Mouse (Mus musculus) stomach, embryonic 16.5 days (tissue): ENCODE results near the gene Cavin2. TPM values are rescaled to one million over a fixed set of nuclear protein-coding genes. Genes with fewer than 3 reads are reported as not detected.

Experiments
- ATAC-seq: fragments of 200-750 bp; cut with Nextera tagmentation; 2 replicates; pipeline ENCODE4 v1.8.0; 2017; ENCODE audit warnings: moderate number of reproducible peaks, moderate TSS enrichment; ENCODE audit not compliant: insufficient read depth, low FRiP score
- H3K27ac ChIP-seq: fragments of 300-500 bp; sonication (generic); 2 replicates; pipeline ENCODE4 v1.5.1; 2014; ENCODE audit warnings: low read length
- H3K27me3 ChIP-seq: fragments of 300-500 bp; sonication (generic); 2 replicates; pipeline ENCODE4 v1.6.1; 2014; ENCODE audit warnings: low read length, control low read depth, mixed read lengths; ENCODE audit not compliant: control insufficient read depth, insufficient read depth
- H3K36me3 ChIP-seq: fragments of 300-500 bp; sonication (generic); 2 replicates; pipeline ENCODE4 v1.6.1; 2014; ENCODE audit warnings: low read length; ENCODE audit not compliant: control insufficient read depth, insufficient read depth
- H3K4me1 ChIP-seq: fragments of 300-500 bp; sonication (generic); 2 replicates; pipeline ENCODE4 v1.6.1; 2014; ENCODE audit warnings: low read length, control low read depth, mixed read lengths; ENCODE audit not compliant: control insufficient read depth, insufficient read depth
- H3K4me2 ChIP-seq: fragments of 300-500 bp; sonication (generic); 2 replicates; pipeline ENCODE4 v1.6.1; 2014; ENCODE audit warnings: low read depth, low read length, mixed read lengths
- H3K4me3 ChIP-seq: fragments of 300-500 bp; sonication (generic); replicated peaks from 2 replicates; pipeline ENCODE4 v1.5.1; 2014; ENCODE audit warnings: mild to moderate bottlenecking, low read length
- H3K9ac ChIP-seq: fragments of 300-500 bp; sonication (generic); 2 replicates; pipeline ENCODE4 v1.6.1; 2014; ENCODE audit warnings: low read length
- H3K9me3 ChIP-seq: fragments of 300-500 bp; sonication (generic); replicated peaks from 2 replicates; pipeline ENCODE4 v1.6.1; 2016; ENCODE audit warnings: low read length, control low read depth; ENCODE audit not compliant: control insufficient read depth
- WGBS: fragments of 180-500 bp; shearing (Covaris S2); extraction: QIAGEN DNeasy Blood & Tissue Kit; methylation state at CpG from one replicate; pipeline ENCODE4 v1.1.7; 2014; 5-methylcytosine and 5-hydroxymethylcytosine counted together
- polyA plus RNA-seq: library from polyadenylated mRNA; unstranded; fragments of >200 nt; fragmentation: Nextera tagmentation; extraction: Ambion mirVana; gene quantifications from 2 replicates; pipeline ENCODE4 v1.2.1, GENCODE M21; 2015

Cavin2 gene
- polyA plus RNA-seq, 1 experiment from 2014 or later, result 97.7 TPM

DNA sequence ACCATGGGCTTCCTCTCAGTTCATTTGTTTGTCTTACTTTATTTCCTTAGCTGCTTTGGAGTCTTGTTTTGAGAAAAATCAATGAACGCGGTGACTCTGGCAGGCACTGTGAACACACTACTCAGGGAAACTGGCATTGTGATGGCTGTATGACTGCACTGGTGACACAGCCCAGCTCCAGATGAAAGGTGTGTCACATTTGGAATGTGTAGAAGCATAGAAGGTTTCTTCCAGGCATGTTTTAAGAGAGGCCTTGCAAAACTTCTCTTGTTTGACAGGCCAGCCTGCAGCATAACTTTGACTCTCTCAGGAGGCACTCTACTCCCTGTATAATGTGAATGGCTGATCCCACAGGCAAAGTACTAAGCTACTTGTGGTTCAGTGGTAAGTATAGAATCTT is 20.7 kb upstream of the Cavin2 start:
- Histone ChIP-seq H3K4me1 (peaks cover 24% of the 10 kb centered on the region; the same call in 1 of the 2 replicates), H3K27ac (no peak overlapping the region), H3K4me2 (no peak overlapping the region), H3K4me3 (no peak overlapping the region), H3K36me3 (no peaks in the 10 kb centered on the region), H3K9me3 (no peaks in the 10 kb centered on the region), H3K9ac (no peak overlapping the region), H3K27me3 (no peaks in the 10 kb centered on the region)
- 66% methylated on average over 2 of the region's 2 CpGs for WGBS
- no peak for ATAC-seq

GRCm38 (mm10) chr1:51270196-51270935 is 18.6 kb upstream of the Cavin2 start:
- Histone ChIP-seq H3K9ac (no peak overlapping the region), H3K4me3 (no peak overlapping the region), H3K27ac (no peak overlapping the region), H3K4me2 (no peak overlapping the region), H3K9me3 (no peaks in the 10 kb centered on the region), H3K27me3 (no peaks in the 10 kb centered on the region), H3K36me3 (no peaks in the 10 kb centered on the region), H3K4me1 (peaks cover 15% of the 10 kb centered on the region; the same call in 1 of the 2 replicates)
- no peak for ATAC-seq
- WGBS, result 59% methylated on average over 5 of the region's 5 CpGs

- Histone ChIP-seq H3K4me1 (0 out of 2 replicates have a peak, but pooled peaks cover 12% of the 10 kb centered on the region), H3K4me2 (no peak overlapping the region), H3K9me3 (no peaks in the 10 kb centered on the region), H3K27me3 (no peaks in the 10 kb centered on the region), H3K27ac (no peak overlapping the region), H3K36me3 (no peaks in the 10 kb centered on the region), H3K4me3 (no peak overlapping the region), H3K9ac (no peak overlapping the region)
- no peak for ATAC-seq
- 51% methylated on average over 4 of the region's 4 CpGs for WGBS
Measured at GRCm38 (mm10) chr1:51271845-51272244, 17.1 kb upstream of the Cavin2 start.

DNA sequence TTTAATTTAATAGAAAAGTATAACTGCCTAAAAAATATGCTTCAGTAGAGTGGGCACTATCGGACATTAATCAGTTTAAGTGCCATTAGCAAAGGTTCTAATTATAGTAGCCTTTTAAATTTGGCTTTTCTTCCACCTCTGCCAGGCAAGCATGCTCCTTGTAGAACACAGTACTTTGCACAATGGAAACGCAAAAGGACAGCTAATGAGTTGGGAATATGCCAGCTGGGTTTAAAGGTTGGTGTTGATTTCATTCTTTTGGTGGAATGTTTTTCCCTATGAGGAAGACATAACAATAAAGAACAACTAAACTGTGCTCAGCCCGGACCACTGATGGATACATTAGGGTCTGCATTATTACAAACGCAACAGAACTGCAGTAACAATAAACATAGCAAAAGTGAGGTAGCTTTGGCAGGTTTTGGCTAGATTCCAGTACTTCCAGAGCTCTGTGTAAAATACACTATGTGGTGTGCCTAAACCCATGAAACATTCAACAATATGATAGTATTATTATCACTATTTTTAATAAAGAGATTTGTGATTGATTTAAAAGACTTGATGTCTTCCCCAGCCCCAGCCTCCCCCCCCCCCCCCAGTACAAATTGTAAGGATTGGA is 16.2 kb upstream of the Cavin2 start:
- H3K27me3 ChIP-seq, result no peaks in the 10 kb centered on the region
- no peak overlapping the region for H3K9ac ChIP-seq
- H3K4me3 ChIP-seq, result no peak overlapping the region
- ATAC-seq, result no peak
- 0 out of 2 replicates have a peak, but pooled peaks cover 7% of the 10 kb centered on the region for H3K4me1 ChIP-seq
- WGBS, result 51% methylated on average over 4 of the region's 4 CpGs
- H3K27ac ChIP-seq, result no peak overlapping the region
- no peaks in the 10 kb centered on the region for H3K36me3 ChIP-seq
- no peak overlapping the region for H3K4me2 ChIP-seq
- no peaks in the 10 kb centered on the region for H3K9me3 ChIP-seq

DNA sequence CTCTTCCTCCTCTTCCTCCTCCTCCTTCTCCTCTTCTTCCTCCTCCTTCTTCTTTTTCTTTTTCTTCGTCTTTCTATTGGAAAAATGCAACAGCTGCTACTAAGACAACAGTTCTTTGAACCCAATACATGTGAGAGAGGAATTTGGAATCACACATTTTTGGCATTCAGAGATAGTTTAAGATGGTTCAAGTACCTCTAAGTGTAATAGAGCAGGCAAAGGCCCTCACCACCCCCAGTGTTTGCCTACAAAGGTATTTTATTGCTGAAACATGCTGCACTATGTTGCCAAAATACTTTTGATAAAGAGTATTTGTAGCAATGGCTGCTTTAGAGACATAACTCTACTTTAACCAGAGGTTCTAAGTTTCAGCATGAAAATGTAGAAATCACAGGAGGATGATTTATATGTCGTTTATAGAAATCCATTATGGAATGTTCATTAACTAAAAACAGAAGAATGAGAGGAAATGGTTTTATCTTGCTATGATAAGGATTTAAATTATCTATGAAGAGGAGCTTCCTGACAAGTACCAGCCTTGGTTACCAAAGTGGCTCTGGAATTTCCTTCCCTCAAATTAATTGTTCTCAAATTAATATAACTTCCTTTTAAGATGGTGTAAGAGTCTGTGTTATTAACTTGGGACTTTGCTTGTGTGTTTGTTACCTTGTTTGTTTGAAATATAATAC is 10.9 kb upstream of the Cavin2 start:
- Histone ChIP-seq H3K4me1 (no peaks in the 10 kb centered on the region), H3K9ac (no peak overlapping the region), H3K27ac (no peak overlapping the region), H3K4me2 (no peak overlapping the region), H3K27me3 (no peaks in the 10 kb centered on the region), H3K9me3 (no peaks in the 10 kb centered on the region), H3K36me3 (no peaks in the 10 kb centered on the region), H3K4me3 (no peak overlapping the region)
- WGBS, result 69% methylated on average over 2 of the region's 2 CpGs
- ATAC-seq, result no peak

DNA sequence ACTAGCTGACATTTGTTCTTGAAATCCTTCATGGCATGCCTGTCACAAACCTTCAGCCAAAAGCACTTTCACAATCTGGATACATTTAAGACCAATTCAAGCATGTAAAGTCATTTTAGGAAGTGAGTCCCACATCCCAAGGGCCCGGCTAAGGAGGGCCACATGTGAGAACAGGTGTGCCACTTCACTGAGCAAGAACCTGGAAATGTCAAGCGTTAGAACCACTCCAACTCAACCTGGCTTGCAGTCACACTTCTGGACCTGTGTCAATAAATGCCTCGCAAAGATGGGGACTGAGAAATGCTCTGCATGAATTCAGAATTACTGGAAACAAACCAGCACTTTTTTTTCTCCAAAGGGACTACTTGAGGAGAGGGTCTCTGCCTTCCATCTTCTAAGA is 725 bp upstream of the Cavin2 start:
- Histone ChIP-seq H3K4me3 (peak overlapping the region; percentile 57; the same call in 1 of the 2 replicates), H3K9ac (no peak overlapping the region; the same call in 1 of the 2 replicates), H3K36me3 (no peaks in the 10 kb centered on the region), H3K27me3 (no peaks in the 10 kb centered on the region), H3K4me1 (peaks cover 15% of the 10 kb centered on the region), H3K4me2 (peak overlapping the region; percentile 60), H3K9me3 (no peaks in the 10 kb centered on the region), H3K27ac (peak overlapping the region; percentile 97)
- no peak for ATAC-seq
- WGBS, result 46% methylated on average over 3 of the region's 3 CpGs

DNA sequence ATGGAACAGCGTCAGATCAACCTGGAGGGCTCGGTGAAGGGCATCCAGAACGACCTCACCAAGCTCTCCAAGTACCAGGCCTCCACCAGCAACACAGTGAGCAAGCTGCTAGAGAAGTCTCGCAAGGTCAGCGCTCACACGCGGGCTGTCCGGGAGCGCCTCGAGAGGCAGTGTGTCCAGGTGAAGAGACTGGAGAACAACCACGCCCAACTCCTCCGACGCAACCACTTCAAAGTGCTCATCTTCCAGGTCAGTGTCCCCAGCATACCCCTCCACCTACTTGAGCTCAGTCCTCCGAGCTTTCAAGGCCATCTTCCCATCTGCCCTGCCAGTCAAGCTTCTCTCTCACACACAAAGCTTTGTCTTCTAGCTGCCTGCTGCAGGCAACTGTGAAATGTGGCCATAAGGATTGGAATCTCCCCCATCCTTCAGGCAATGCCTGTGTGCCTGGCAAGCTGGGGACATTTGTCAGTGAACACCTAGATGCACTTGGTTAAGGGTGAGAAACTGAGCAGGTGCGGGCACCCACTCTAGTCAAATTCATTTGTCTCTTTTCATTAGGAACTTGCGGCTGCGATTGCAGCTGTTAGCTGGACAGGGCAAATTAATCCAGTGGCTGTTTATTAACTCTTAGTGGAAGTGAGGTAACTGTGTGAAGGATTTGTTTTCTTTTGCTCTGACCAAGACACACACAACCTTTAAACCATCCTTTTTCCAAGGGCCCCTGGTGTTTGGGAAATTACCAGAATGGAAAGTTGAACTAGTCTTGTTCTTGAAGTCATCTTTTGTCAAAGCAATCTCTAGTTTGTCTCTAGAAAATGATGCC is 907 bp downstream of the Cavin2 start:
- Histone ChIP-seq H3K4me1 (peaks cover 15% of the 10 kb centered on the region), H3K4me3 (peak overlapping the region; percentile 57), H3K9me3 (no peaks in the 10 kb centered on the region), H3K4me2 (peak overlapping the region; percentile 60), H3K9ac (peak overlapping the region; percentile 76), H3K27me3 (no peaks in the 10 kb centered on the region), H3K36me3 (no peaks in the 10 kb centered on the region), H3K27ac (peak overlapping the region; percentile 97)
- WGBS, result 50% methylated on average over 17 of the region's 17 CpGs
- peak; percentile 42; the same call in 1 of the 2 replicates for ATAC-seq

DNA sequence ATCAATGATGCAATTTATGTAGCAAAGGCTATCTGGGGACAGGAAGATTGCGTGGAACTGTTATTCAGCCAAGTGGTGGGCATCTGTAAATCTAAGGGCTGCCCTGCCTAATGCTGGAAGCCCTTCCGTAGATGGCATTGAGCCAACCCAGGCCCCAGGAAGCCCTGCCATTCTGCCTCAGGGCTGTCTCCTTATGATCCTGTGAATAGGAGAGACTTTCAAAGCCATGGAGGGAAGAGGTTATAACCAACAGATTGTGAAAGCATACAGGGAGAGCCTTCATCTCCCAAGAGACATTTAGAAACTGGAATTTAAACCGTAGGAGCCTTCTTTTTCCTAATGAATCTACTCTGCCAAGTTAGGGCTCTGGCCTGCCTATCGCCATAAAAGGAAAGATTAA is 1.7 kb downstream of the Cavin2 start:
- ATAC-seq, result no peak
- Histone ChIP-seq H3K27ac (peak overlapping the region; percentile 97), H3K9me3 (no peaks in the 10 kb centered on the region), H3K4me3 (peak overlapping the region; percentile 57), H3K36me3 (no peaks in the 10 kb centered on the region), H3K9ac (peak overlapping the region; percentile 76), H3K4me2 (peak overlapping the region; percentile 60), H3K4me1 (peaks cover 15% of the 10 kb centered on the region), H3K27me3 (no peaks in the 10 kb centered on the region)
- 39% methylated on average over 4 of the region's 4 CpGs for WGBS
